Mouse (Mus musculus) kidney, postnatal 10 days (tissue): Measurements from ENCODE around the gene Cacng3.

Experiments
- DNase-seq: peaks from one replicate; pipeline ENCODE4 v3.0.0; 2021; ENCODE audit warnings: mixed read lengths

Gene Cacng3

GRCm38 (mm10) chr7:122670442-122670872 is at the start of gene Cacng3:
Gene Cacng3, plus strand, starts transcription at chr7:122670492.
- DNase-seq, result no peak

DNA sequence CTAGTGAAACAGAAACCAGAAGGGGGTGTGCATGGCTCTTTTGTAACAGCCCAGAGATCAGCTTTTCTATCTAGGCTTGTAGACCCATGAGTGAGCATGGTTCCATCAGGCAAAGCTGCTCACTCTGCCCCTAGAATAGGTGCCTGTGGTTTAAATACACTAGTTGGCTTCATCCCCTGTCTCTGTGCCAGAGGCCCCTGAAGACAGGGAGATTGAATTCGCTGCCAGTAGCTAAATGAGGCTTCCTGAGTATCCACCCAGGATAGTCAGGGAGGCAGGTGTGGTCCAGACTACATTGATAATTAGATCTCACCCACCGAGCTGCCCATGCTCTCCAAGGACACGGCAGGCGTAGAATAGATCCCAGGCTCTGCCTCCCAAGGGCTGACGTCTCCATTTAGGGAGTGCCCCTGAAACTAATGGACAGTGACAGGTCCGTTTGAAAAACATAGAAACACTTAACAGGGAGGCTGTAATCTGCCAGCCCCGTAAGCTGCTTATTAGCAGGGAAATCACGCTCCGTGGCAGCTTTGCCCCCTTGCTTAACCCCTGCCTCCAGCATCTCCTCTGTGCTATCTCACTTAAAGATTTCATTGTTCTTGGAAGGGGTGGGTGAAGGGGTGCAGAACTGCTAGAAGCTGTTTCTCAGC is 48.0 kb upstream of the Cacng3 start:
- no peak for DNase-seq

- no peak for DNase-seq
Observed at GRCm38 (mm10) chr7:122623753-122624152, 46.5 kb upstream of the Cacng3 start.

- DNase-seq, result no peak
Observed at GRCm38 (mm10) chr7:122628050-122628449, 42.2 kb upstream of the Cacng3 start.

GRCm38 (mm10) chr7:122630386-122630785 is 39.9 kb upstream of the Cacng3 start:
- DNase-seq, result no peak

GRCm38 (mm10) chr7:122631151-122631550 is 39.1 kb upstream of the Cacng3 start:
- DNase-seq, result no peak

- DNase-seq, result no peak
Observed at GRCm38 (mm10) chr7:122632946-122633345, 37.3 kb upstream of the Cacng3 start.

GRCm38 (mm10) chr7:122633463-122633862 is 36.8 kb upstream of the Cacng3 start:
- DNase-seq, result no peak

DNA sequence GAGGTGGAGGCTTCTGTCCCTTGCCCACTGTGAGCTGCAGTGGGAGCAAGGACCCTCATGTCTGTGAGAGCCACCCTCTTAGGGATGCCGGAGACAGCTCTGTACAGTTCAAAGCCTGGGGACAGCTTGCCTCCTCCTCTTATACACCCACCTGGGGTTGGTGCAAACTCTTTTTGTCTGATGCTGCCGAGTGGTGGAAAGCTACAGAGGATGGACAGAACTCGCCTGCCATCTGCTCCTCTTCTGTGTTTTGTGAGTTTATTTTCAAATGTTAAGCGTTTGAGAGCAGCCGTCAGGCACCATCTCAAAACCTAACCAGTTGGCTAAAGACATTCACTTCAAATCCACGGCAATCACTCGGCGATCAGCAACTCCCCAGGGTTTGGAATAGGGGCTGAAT is 26.6 kb upstream of the Cacng3 start:
- DNase-seq, result no peak

- DNase-seq, result no peak
Observed at GRCm38 (mm10) chr7:122649306-122649705, 21.0 kb upstream of the Cacng3 start.

DNA sequence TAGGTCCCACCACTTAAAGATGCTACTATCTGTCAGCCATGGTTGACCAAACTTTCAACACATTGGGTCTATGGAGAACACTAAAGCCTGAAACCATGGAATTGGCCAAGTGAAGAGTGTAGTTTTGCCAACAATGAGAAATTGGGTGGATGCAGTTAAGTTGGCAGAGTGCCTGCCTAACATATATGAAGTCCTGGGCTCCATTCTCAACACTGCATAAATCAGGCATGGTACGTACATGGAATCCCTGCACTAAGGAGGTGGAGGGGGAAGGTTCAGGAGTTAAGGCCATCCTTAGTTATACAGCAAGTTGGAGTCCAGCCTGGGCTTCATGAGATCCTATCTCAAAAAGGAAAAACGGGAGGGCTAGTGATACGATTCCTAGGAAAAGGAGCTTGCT is 17.8 kb upstream of the Cacng3 start:
- DNase-seq, result no peak

DNA sequence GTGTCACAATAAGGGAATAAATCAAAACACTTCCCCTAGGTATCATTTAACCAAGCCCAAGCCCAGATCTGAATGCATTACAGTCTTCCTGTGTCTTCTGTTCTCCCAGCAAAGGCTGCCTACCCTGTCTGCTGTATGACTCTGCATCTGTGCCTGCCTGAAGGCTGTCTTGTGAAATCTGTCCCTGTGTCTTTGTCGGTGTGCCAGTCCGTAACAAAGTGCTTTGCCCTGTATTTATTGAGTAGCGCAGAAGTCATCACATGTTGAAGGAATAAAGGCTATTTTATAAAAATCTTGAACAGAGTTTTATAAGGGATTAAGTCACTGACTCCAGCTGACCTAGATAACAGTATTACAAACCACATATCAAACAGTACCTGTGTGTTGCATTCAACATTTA is 13.6 kb upstream of the Cacng3 start:
- no peak for DNase-seq

DNA sequence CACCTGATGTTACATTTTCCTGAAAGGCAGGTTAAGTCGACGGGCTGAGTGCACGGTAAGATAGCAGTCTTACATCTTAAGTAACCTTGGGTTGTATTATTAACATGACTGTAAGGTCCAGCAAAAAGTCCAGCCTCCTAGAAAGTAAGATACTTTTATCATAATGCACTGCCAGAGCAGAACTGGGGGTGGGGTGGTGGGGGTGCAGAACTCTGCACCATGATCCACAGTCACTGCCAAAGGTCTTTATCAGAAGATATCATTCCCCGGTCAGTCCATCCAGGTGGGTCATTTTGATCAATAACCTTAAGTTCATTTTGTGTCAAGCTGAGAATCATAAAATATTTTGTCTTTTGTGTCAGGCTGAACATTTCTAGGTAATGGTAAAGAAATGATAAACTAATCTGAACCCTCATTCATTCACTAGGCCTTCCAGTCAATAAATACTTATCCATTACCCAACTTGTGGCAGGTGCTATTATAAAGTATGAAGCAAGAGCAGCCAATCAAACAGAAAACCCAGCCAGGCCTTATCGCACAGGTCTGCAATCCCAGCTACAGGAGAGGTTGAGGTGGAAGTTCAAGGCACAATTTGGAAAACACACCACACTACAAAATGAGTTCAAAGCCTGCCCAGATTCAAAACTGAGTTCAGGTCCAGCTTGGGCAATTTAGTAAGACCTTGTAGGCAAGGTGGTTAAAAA is 12.7 kb upstream of the Cacng3 start:
- no peak for DNase-seq

DNA sequence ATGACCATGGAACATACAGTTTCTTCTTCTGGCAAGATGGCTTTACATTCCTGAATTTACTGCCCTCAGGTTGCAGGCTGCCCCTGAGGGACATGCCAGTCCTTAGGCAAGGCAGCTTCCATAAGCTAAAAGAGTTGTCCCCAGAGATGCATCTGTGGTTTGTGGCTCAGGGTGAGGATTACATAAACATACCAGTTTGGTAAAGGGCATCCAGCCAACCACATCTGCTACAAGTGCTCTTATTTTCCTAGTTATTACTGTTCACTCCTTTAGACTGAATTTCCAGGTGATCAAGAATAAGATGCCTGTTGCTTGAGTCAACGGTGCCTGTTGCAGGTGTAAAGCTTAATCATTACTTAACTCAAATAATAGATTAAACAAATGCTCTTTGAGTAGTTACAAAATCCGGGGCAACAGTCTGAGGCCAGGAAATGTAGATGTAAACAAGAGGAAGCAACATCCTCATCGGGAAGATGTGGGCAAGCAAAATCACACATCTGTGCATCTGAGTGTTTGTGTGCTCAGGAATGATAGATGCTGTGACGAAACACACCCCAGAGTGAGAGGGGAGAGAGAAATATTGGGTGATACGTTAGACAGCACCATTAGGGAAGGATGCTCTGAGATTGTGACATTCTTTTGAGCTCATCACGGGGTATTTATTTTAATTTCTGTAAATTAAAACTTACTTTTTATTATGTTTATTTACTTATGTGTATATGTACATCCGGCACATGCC is 4.8 kb upstream of the Cacng3 start:
- DNase-seq, result no peak

DNA sequence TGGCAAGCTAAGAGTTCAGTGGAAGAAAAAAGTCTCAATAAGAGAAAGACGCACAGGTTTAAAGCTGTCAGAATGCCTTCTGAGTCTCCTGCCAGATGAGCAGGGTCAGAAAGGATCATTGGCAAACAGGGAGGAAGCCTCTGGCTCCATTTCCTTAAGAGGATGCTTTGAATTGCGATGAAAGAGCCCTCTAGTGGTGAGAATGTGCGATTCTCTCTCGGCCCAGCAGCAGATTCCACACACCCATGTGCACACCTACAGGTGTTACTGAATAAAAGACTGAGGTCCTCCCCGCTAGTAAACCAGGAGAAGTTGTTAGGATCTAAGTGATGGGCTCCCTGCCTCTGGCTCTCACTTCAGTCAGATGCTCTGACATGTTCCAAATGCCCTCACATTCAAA is 2.4 kb upstream of the Cacng3 start:
- DNase-seq, result peak; percentile 26

DNA sequence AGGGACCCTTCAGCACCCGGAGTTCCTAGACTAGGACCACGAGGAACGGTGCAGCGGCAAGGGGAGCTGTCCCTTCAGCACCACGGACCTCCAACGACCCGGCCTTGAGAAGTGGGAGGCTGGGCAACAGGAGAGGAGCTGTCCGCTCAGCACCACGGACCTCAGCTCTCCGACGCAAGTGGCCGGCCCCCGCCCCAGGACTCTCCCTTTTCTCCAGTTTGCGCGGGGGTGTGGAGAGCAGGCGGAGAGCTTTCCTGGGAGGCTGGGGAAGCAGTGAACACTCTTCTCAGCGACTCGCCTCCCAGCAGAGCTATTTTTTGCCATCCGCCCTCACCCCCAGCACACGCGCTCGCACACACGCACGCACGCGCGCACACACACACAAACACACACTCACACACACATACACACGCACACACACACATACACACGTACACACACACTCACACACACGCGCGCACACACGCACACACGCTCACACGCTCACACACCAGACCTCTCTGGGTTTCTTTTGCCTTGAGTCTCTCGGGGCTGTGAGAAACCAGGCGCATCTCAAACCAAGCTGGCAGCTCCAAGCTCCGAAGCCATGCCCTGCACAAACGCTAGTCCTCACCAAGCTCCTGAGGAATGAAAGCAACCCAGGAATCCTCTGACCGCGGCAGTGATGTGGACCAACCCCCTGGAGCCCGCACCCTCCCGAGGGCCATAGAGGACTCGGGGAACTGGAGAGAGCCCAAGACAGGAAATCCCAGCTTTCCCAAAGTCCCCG is 765 bp downstream of the Cacng3 start:
- DNase-seq, result peak; percentile 99

- DNase-seq, result no peak
Observed at GRCm38 (mm10) chr7:122672981-122673380, 2.7 kb downstream of the Cacng3 start.

DNA sequence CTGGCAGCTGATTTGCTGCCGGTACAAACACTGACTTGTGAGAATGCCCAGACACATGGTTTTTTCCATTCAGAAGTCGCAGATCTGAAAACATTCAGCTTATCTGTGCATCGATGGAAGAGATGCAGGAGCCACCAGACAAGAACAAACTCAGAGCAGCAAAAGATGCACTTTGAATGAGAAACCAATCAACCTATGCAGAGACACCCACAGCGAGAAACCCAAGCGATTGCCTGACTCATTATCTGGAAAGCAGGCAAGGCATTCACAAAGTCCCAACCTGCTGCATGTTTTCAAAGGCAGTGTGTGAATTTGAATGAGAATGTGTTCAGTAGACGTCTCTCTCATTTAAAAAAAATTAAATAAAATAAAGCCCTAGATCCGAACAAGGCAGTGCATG is 4.9 kb downstream of the Cacng3 start:
- DNase-seq, result no peak

DNA sequence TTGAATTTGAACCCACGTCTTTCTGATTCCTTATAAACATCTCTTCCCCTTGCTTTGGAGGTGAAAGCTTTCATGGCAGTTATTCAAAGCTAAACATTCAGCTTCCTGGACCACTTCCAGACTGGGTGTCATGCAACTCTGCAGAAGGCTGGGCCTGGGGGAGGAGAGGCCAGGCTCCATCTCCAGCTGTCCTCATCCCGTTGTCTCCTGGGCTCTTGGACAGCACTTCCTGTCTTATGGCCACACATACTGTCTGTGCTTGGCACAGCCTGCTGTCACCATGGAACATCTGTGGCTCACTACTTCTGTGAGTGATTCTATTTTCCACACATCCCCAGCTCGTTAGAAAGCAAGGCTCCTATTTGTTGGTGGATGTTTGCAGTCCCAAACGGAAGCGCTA is 31.5 kb downstream of the Cacng3 start:
- no peak for DNase-seq

- DNase-seq, result no peak
Observed at GRCm38 (mm10) chr7:122702443-122702842, 32.2 kb downstream of the Cacng3 start.

GRCm38 (mm10) chr7:122706736-122707135 is 36.4 kb downstream of the Cacng3 start:
- DNase-seq, result no peak

DNA sequence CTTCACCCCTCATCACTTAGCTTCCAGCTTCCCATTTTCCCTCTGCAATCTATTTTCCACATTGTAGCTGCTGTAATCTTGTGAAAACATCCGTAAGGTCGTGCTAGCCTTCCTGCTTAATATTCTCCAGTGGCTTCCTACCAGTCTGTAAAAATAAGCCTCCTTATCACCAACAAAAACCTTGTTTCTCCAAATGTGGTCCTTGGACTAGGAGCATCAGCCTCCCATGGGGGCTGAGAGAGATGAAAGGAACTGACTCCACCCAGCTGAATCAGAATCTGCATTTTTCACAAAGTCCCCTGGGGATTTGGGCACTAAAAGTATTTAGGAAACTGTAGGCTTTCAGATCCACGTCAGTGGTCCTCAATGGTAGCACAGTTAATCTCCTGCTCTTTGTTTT is 46.0 kb downstream of the Cacng3 start:
- no peak for DNase-seq

GRCm38 (mm10) chr7:122718540-122718939 is 48.2 kb downstream of the Cacng3 start:
- no peak for DNase-seq
